Mouse (Mus musculus) naive thymus-derived CD4-positive, alpha-beta T cell, adult 2 months (primary cell): Measurements from ENCODE around the gene Chtop.

Source experiments
- DNase-seq: peaks from one replicate; pipeline ENCODE4 v3.0.0-alpha.2; 2011; ENCODE audit warnings: low read depth

The Chtop gene

GRCm38 (mm10) chr3:90508950-90509746 lies at the start of gene Chtop:
Chtop (minus strand) TSS chr3:90509498.
- DNase-seq: peak; percentile 100

- DNase-seq: no peak
These were observed 46.7 kb upstream of the Chtop start for GRCm38 (mm10) chr3:90555954-90556353.

GRCm38 (mm10) chr3:90552231-90552630 lies 42.9 kb upstream of the Chtop start:
- no peak for DNase-seq

- no peak for DNase-seq
These were observed 41.1 kb upstream of the Chtop start for GRCm38 (mm10) chr3:90550421-90550790.

- DNase-seq: no peak
These were observed 40.5 kb upstream of the Chtop start for GRCm38 (mm10) chr3:90549676-90550420.

- DNase-seq: no peak
These were observed 31.6 kb upstream of the Chtop start for GRCm38 (mm10) chr3:90540904-90541303.

GRCm38 (mm10) chr3:90537905-90538296 lies 28.6 kb upstream of the Chtop start:
- DNase-seq: no peak

GRCm38 (mm10) chr3:90537141-90537904 lies 28.0 kb upstream of the Chtop start, which contains the start of gene S100a16:
S100a16 (plus strand) TSS chr3:90537254.
- no peak for DNase-seq

- no peak for DNase-seq
These were observed 26.1 kb upstream of the Chtop start for GRCm38 (mm10) chr3:90535446-90535845.

- no peak for DNase-seq
These were observed 22.4 kb upstream of the Chtop start for GRCm38 (mm10) chr3:90531713-90532112.

- no peak for DNase-seq
These were observed 18.1 kb upstream of the Chtop start for GRCm38 (mm10) chr3:90527291-90527873.

GRCm38 (mm10) chr3:90526580-90526979 lies 17.3 kb upstream of the Chtop start, which contains the start of gene S100a14:
S100a14 (plus strand) TSS chr3:90526856.
- DNase-seq: no peak

- DNase-seq: no peak
These were observed 16.8 kb upstream of the Chtop start for GRCm38 (mm10) chr3:90526076-90526475.

- DNase-seq: peak; percentile 49
These were observed 16.1 kb upstream of the Chtop start for GRCm38 (mm10) chr3:90525421-90525820.

- DNase-seq: no peak
These were observed 8.4 kb upstream of the Chtop start for GRCm38 (mm10) chr3:90517711-90518110.

GRCm38 (mm10) chr3:90515789-90516188 lies 6.5 kb upstream of the Chtop start:
- DNase-seq: no peak

GRCm38 (mm10) chr3:90515242-90515641 lies 5.9 kb upstream of the Chtop start:
- DNase-seq: no peak

- peak; percentile 66 for DNase-seq
These were observed 5.4 kb upstream of the Chtop start for GRCm38 (mm10) chr3:90514691-90515090.

GRCm38 (mm10) chr3:90513796-90514590 lies 4.7 kb upstream of the Chtop start, which contains the start of the genes S100a1 and S100a13:
S100a1 (minus strand) TSS chr3:90514392.
S100a13 (plus strand) TSS chr3:90514435.
- DNase-seq: peak; percentile 47

GRCm38 (mm10) chr3:90512948-90513642 lies 3.8 kb upstream of the Chtop start:
- no peak for DNase-seq
